Mouse (Mus musculus) heart, adult 2 months (tissue): ENCODE measurements at regions not wholly inside any gene's neighbourhood (a gene's known extent, or its start where the extent isn't known, plus 50 kb on each side); places are given as distances from the start of the nearest gene placed in this dataset.
A peak's percentile ranks its signal among the peaks of the same experiment; 100 is the strongest.

Source experiments
- DNase-seq, 2 experiments: peaks; one replicate each; pipeline ENCODE4 v3.0.0; 2021
- H3K27ac ChIP-seq: fragments of 200-600 bp; 2 replicates; pipeline ENCODE4 v1.8.1; 2022
- H3K27me3 ChIP-seq: fragments of 200-500 bp; 2 replicates; pipeline ENCODE4 v1.6.1; 2012; ENCODE audit warnings: mild to moderate bottlenecking, low read length, inconsistent platforms, mixed read lengths; ENCODE audit not compliant: control insufficient read depth, insufficient read depth
- H3K36me3 ChIP-seq: fragments of 200-500 bp; 2 replicates; pipeline ENCODE4 v1.6.1; 2012; ENCODE audit warnings: low read length, inconsistent platforms; ENCODE audit not compliant: control insufficient read depth, insufficient read depth
- H3K4me1 ChIP-seq: fragments of 200-500 bp; 2 replicates; pipeline ENCODE4 v1.6.1; 2011; ENCODE audit warnings: low read length; ENCODE audit not compliant: control insufficient read depth, insufficient read depth
- H3K4me3 ChIP-seq: fragments of 200-600 bp; 2 replicates; pipeline ENCODE4 v1.8.1; 2022
- H3K79me2 ChIP-seq: fragments of 200-500 bp; replicated peaks from 2 replicates; pipeline ENCODE4 v1.6.1; 2012; ENCODE audit warnings: mild to moderate bottlenecking, inconsistent platforms, low read length, moderate library complexity, mixed read lengths; ENCODE audit not compliant: control insufficient read depth, insufficient read depth
- H3K9ac ChIP-seq: fragments of 200-500 bp; 2 replicates; pipeline ENCODE4 v1.6.1; 2012; ENCODE audit warnings: low read depth, mild to moderate bottlenecking, control low read depth, inconsistent platforms, low read length, mixed read lengths
- CTCF ChIP-seq: fragments of 200-600 bp; IDR thresholded peaks from 2 replicates; pipeline ENCODE4 v1.8.1; 2022; ENCODE audit warnings: antibody characterized with exemption, mild to moderate bottlenecking, moderate library complexity
- EP300 ChIP-seq: fragments of 200-500 bp; IDR thresholded peaks from 2 replicates; pipeline ENCODE4 v1.6.1; 2011; ENCODE audit warnings: low read depth, low read length, control low read depth; ENCODE audit not compliant: insufficient read depth
- POLR2A ChIP-seq: fragments of 200-500 bp; IDR thresholded peaks from 2 replicates; pipeline ENCODE4 v1.6.1; 2011; ENCODE audit warnings: mild to moderate bottlenecking, low read depth, low read length, control low read depth; ENCODE audit not compliant: insufficient read depth
- WGBS: fragments of 180-500 bp; shearing (Covaris S2); methylation state at CpG from one replicate; pipeline ENCODE4 v1.1.7; 2018; 5-methylcytosine and 5-hydroxymethylcytosine counted together
- intact Hi-C: fragments of 180-260 bp; cut with DNase I; formaldehyde crosslinking; loops from one replicate; pipeline ENCODE4 v1.15.1; 2025

DNA sequence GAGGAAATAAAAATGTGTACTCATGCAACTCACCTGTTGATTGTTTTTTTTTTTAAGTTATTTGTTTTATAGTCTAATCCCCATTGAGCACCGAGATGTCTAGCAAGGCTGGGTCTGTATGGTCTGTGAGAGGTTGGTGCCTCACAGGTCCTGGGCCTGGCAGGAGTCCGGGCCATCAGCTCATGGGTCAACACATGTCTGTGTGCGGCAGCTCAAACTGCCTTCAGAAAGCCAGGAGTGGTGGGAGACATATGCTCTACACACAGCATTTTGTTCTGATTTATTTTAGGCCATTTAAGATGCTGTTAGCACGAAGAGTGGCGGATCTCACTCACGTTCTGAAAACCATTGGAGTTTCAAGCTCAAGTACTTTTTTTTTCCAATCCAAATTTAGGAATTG is 74.6 kb upstream of the Wnt7b start:
- peaks cover 10% of the 10 kb centered on the region for H3K79me2 ChIP-seq
- H3K9ac ChIP-seq = peak overlapping the region; percentile 61
- intact Hi-C loops = loop anchor here (1.0 to 10.0 kb wide), 2 partner anchors 10 to 48 kb away; no protein-coding TSS in a partner anchor
- no peaks in the 10 kb centered on the region for H3K27me3 ChIP-seq
- peak overlapping the region; percentile 100 for H3K27ac ChIP-seq
- peaks cover 24% of the 10 kb centered on the region for H3K4me1 ChIP-seq
- DNase-seq = peak; percentile 32 to 42
- no peak overlapping the region; the same call in 1 of the 2 replicates for H3K4me3 ChIP-seq
- 35% methylated on average over 6 of the region's 6 CpGs for WGBS
- TF ChIP-seq POLR2A (no peak), EP300 (no peak), CTCF (no peak)
- peaks cover 7% of the 10 kb centered on the region for H3K36me3 ChIP-seq

- TF ChIP-seq CTCF (no peak), POLR2A (peak; percentile 56)
- Histone ChIP-seq H3K79me2 (peaks cover 10% of the 10 kb centered on the region), H3K9ac (peak overlapping the region; percentile 70), H3K4me3 (peak overlapping the region; percentile 46), H3K27ac (peak overlapping the region; percentile 100), H3K27me3 (no peaks in the 10 kb centered on the region), H3K36me3 (peaks cover 7% of the 10 kb centered on the region), H3K4me1 (peaks cover 22% of the 10 kb centered on the region)
- DNase-seq = peak; percentile 54 to 80
- intact Hi-C loops = loop anchor here (1.0 to 10.0 kb wide), 2 partner anchors 10 to 47 kb away; no protein-coding TSS in a partner anchor
- WGBS = 9% methylated on average over 8 of the region's 8 CpGs
Observed at GRCm38 (mm10) chr15:85657441-85657989, 75.2 kb upstream of the Wnt7b start.

GRCm38 (mm10) chr15:85658101-85658885 is 76.0 kb upstream of the Wnt7b start:
- peak; percentile 57 to 72 for DNase-seq
- no peaks in the 10 kb centered on the region for H3K27me3 ChIP-seq
- WGBS = 35% methylated on average over 14 of the region's 14 CpGs
- TF ChIP-seq EP300 (no peak), CTCF (no peak), POLR2A (no peak)
- intact Hi-C loops = loop anchor here (10.0 kb wide), 1 partner anchor 47 kb away; no protein-coding TSS in a partner anchor
- H3K36me3 ChIP-seq = peaks cover 7% of the 10 kb centered on the region
- H3K79me2 ChIP-seq = peaks cover 10% of the 10 kb centered on the region
- H3K4me1 ChIP-seq = peaks cover 21% of the 10 kb centered on the region
- peak overlapping the region; percentile 100 for H3K27ac ChIP-seq
- peak overlapping the region; percentile 70 for H3K9ac ChIP-seq
- peak overlapping the region; percentile 46 for H3K4me3 ChIP-seq

DNA sequence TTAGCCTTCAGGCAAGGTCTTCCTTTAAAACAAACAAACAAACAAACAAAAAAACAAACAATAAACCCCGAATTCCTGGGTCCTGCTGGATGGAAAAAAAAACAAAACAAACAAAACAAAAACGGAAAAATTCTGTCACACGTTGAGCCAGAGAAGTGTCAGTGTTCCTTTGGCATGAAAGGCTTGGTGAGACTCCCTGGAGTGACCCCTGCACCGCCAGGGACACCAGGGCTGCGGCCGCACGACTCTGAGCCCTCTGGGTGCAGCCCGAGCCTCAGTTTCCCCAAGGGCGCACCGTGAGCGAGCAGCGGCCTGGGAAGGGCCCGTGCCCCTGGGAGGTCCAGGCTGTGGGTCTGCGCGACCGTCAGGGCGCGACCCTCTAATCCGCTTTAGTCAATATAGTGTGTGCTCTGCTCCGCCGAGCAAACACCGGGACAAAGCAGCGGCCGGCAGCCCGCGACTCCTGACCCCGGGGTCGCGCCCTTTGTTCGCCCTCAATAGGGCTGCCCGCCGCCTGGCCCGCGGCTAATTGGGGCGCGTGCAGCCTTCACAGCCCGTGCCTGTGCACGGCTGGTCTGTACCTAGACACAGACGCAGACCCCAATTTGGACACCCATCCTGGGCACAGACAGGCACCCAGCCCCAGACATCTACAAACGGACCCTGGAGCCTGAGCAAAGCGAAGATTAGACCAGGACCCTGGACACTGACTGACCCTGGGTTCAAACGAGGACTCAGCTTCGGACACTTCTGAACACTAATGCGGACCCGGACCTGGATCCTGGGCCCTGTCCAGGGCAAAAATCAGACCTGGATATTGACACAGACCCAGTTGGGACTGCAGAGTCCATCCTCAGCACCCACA is 74.0 kb upstream of the Ppara start:
- H3K27me3 ChIP-seq = no peaks in the 10 kb centered on the region
- 61% methylated on average over 45 of the region's 45 CpGs for WGBS
- H3K79me2 ChIP-seq = peaks cover 10% of the 10 kb centered on the region
- DNase-seq = no peak
- H3K27ac ChIP-seq = no peak overlapping the region
- H3K36me3 ChIP-seq = peaks cover 11% of the 10 kb centered on the region
- H3K4me1 ChIP-seq = peaks cover 23% of the 10 kb centered on the region
- TF ChIP-seq EP300 (no peak), POLR2A (no peak), CTCF (no peak)
- no peak overlapping the region for H3K4me3 ChIP-seq
- intact Hi-C loops = no loop called here
- no peak overlapping the region for H3K9ac ChIP-seq

GRCm38 (mm10) chr15:85661393-85661690 is 73.4 kb upstream of the Ppara start:
- H3K4me3 ChIP-seq = no peak overlapping the region
- DNase-seq = peak in 1 of 2 experiments; percentile 25
- TF ChIP-seq POLR2A (no peak), EP300 (no peak), CTCF (no peak)
- H3K36me3 ChIP-seq = peaks cover 9% of the 10 kb centered on the region
- H3K4me1 ChIP-seq = peaks cover 20% of the 10 kb centered on the region
- no peaks in the 10 kb centered on the region for H3K27me3 ChIP-seq
- H3K79me2 ChIP-seq = peaks cover 10% of the 10 kb centered on the region
- 90% methylated on average over 2 of the region's 2 CpGs for WGBS
- no peak overlapping the region for H3K9ac ChIP-seq
- no peak overlapping the region for H3K27ac ChIP-seq
- intact Hi-C loops = no loop called here

DNA sequence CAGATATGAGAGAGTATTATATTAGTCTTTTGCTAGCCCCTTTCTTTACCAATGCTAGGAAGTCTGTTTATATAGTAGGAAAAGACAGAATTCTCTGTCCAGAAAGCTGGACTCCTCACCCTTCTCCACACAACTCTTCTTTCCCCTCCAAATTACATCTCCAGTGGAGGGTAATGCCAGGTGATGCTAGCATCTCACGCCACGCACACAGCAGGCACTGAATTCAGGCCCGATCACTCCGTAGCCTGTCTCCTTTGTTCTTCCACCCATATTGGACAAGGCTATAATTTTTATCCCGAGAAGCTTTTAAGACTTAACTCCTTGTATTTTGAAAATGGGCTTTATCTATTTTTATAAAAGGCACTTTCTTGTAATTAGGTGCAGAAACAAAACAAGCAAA is 73.0 kb upstream of the Ppara start:
- Histone ChIP-seq H3K4me1 (peaks cover 22% of the 10 kb centered on the region), H3K4me3 (no peak overlapping the region), H3K36me3 (peaks cover 8% of the 10 kb centered on the region), H3K27ac (no peak overlapping the region), H3K27me3 (no peaks in the 10 kb centered on the region), H3K9ac (no peak overlapping the region), H3K79me2 (peaks cover 10% of the 10 kb centered on the region)
- intact Hi-C loops = no loop called here
- DNase-seq = peak in 1 of 2 experiments; percentile 13
- TF ChIP-seq POLR2A (no peak), CTCF (no peak), EP300 (no peak)
- WGBS = 93% methylated on average over 5 of the region's 5 CpGs
